Mouse (Mus musculus): ENCODE measurements around the gene Ank3. TPM values are rescaled to one million over a fixed set of nuclear protein-coding genes. Genes with fewer than 3 reads are reported as not detected.
A peak's percentile ranks its signal among the peaks of the same experiment; 100 is the strongest.

Gene Ank3
- total and polyA plus RNA-seq, 2 experiments from 2014 or later = 56.7 to 267 TPM

GRCm38 (mm10) chr10:69521977-69522376 lies 123.4 kb downstream of the Ank3 start:
- no peaks in the 10 kb centered on the region for H3K4me1 ChIP-seq (ENCODE audit: insufficient read depth)
- H3K9ac ChIP-seq = no peak overlapping the region
- H3K4me3 ChIP-seq (ENCODE audit: low read depth, low read length) = no peak overlapping the region
- DNase-seq = no peak
- no peak overlapping the region for H3K27ac ChIP-seq (ENCODE audit: low read depth, low read length)
- no peak overlapping the region for H3K4me2 ChIP-seq (ENCODE audit: low read depth)
- ATAC-seq = no peak
- 79% methylated on average over 4 of the region's 4 CpGs for WGBS
- H3K36me3 ChIP-seq (ENCODE audit: insufficient read depth) = no peaks in the 10 kb centered on the region
- TF ChIP-seq CTCF (IDR thresholded peaks at IDR 0.05; ENCODE audit: low read depth) = no peak
- no peaks in the 10 kb centered on the region for H3K27me3 ChIP-seq (ENCODE audit: insufficient read depth, low read length)
- no peaks in the 10 kb centered on the region for H3K9me3 ChIP-seq (ENCODE audit: low read length)

GRCm38 (mm10) chr10:69523202-69523601 lies 124.6 kb downstream of the Ank3 start:
- H3K36me3 ChIP-seq (ENCODE audit: insufficient read depth) = no peaks in the 10 kb centered on the region
- WGBS = 81% methylated on average over 3 of the region's 3 CpGs
- peak; percentile 39 for TF ChIP-seq CTCF (IDR thresholded peaks at IDR 0.05; ENCODE audit: low read depth)

GRCm38 (mm10) chr10:69527318-69527717 lies 128.7 kb downstream of the Ank3 start:
- ATAC-seq (no peak), DNase-seq (no peak)
- Histone ChIP-seq H3K36me3 (ENCODE audit: insufficient read depth) (no peaks in the 10 kb centered on the region), H3K4me1 (ENCODE audit: insufficient read depth) (no peaks in the 10 kb centered on the region), H3K27ac (ENCODE audit: low read depth, low read length) (no peak overlapping the region), H3K4me3 (ENCODE audit: low read depth, low read length) (no peak overlapping the region), H3K4me2 (ENCODE audit: low read depth) (no peak overlapping the region), H3K27me3 (ENCODE audit: insufficient read depth, low read length) (no peaks in the 10 kb centered on the region), H3K9ac (no peak overlapping the region), H3K9me3 (ENCODE audit: low read length) (no peaks in the 10 kb centered on the region)
- 61% methylated on average over 10 of the region's 10 CpGs for WGBS
- TF ChIP-seq CTCF (IDR thresholded peaks at IDR 0.05; ENCODE audit: low read depth) = no peak

More at GRCm38 (mm10) chr10:69523202-69523601, 124.6 kb downstream of the Ank3 start:
- H3K9me3 ChIP-seq (ENCODE audit: low read length) = no peaks in the 10 kb centered on the region
- no peak overlapping the region for H3K4me3 ChIP-seq (ENCODE audit: low read depth, low read length)
- no peaks in the 10 kb centered on the region for H3K27me3 ChIP-seq (ENCODE audit: insufficient read depth, low read length)
- H3K4me2 ChIP-seq (ENCODE audit: low read depth) = no peak overlapping the region
- no peak overlapping the region for H3K27ac ChIP-seq (ENCODE audit: low read depth, low read length)
- ATAC-seq (no peak), DNase-seq (no peak)
- H3K9ac ChIP-seq = no peak overlapping the region
- no peaks in the 10 kb centered on the region for H3K4me1 ChIP-seq (ENCODE audit: insufficient read depth)

GRCm38 (mm10) chr10:69528746-69529145 lies 130.2 kb downstream of the Ank3 start:
- ATAC-seq = no peak
- no peak overlapping the region for H3K4me2 ChIP-seq (ENCODE audit: low read depth)
- H3K27me3 ChIP-seq (ENCODE audit: insufficient read depth, low read length) = no peaks in the 10 kb centered on the region
- WGBS = 87% methylated on average over 4 of the region's 4 CpGs
- no peak overlapping the region for H3K4me3 ChIP-seq (ENCODE audit: low read depth, low read length)
- TF ChIP-seq CTCF (IDR thresholded peaks at IDR 0.05; ENCODE audit: low read depth) = no peak
- H3K9ac ChIP-seq = no peak overlapping the region
- H3K36me3 ChIP-seq (ENCODE audit: insufficient read depth) = no peaks in the 10 kb centered on the region
- H3K27ac ChIP-seq (ENCODE audit: low read depth, low read length) = no peak overlapping the region
- H3K4me1 ChIP-seq (ENCODE audit: insufficient read depth) = no peaks in the 10 kb centered on the region
- no peak for DNase-seq
- H3K9me3 ChIP-seq (ENCODE audit: low read length) = no peaks in the 10 kb centered on the region

- Histone ChIP-seq H3K4me2 (ENCODE audit: low read depth) (no peak overlapping the region), H3K9me3 (ENCODE audit: low read length) (no peaks in the 10 kb centered on the region), H3K9ac (no peak overlapping the region), H3K4me3 (ENCODE audit: low read depth, low read length) (no peak overlapping the region), H3K4me1 (ENCODE audit: insufficient read depth) (no peaks in the 10 kb centered on the region), H3K36me3 (ENCODE audit: insufficient read depth) (no peaks in the 10 kb centered on the region), H3K27me3 (ENCODE audit: insufficient read depth, low read length) (no peaks in the 10 kb centered on the region), H3K27ac (ENCODE audit: low read depth, low read length) (no peak overlapping the region)
- DNase-seq = no peak
- TF ChIP-seq CTCF (IDR thresholded peaks at IDR 0.05; ENCODE audit: low read depth) = no peak
- 86% methylated on average over 6 of the region's 6 CpGs for WGBS
- no peak for ATAC-seq
These were observed 131.8 kb downstream of the Ank3 start for GRCm38 (mm10) chr10:69530326-69530725.

- Histone ChIP-seq H3K4me3 (ENCODE audit: low read depth, low read length) (no peak overlapping the region), H3K4me2 (ENCODE audit: low read depth) (no peak overlapping the region), H3K36me3 (ENCODE audit: insufficient read depth) (no peaks in the 10 kb centered on the region), H3K4me1 (ENCODE audit: insufficient read depth) (peaks cover under 1% of the 10 kb centered on the region; the same call in 1 of the 2 replicates), H3K9me3 (ENCODE audit: low read length) (no peaks in the 10 kb centered on the region), H3K27ac (ENCODE audit: low read depth, low read length) (no peak overlapping the region), H3K27me3 (ENCODE audit: insufficient read depth, low read length) (no peaks in the 10 kb centered on the region), H3K9ac (no peak overlapping the region)
- ATAC-seq = no peak
- DNase-seq = no peak
- peak; percentile 50 for TF ChIP-seq CTCF (IDR thresholded peaks at IDR 0.05; ENCODE audit: low read depth)
- 80% methylated on average over 5 of the region's 5 CpGs for WGBS
These were observed 133.0 kb downstream of the Ank3 start for GRCm38 (mm10) chr10:69531569-69531968.

DNA sequence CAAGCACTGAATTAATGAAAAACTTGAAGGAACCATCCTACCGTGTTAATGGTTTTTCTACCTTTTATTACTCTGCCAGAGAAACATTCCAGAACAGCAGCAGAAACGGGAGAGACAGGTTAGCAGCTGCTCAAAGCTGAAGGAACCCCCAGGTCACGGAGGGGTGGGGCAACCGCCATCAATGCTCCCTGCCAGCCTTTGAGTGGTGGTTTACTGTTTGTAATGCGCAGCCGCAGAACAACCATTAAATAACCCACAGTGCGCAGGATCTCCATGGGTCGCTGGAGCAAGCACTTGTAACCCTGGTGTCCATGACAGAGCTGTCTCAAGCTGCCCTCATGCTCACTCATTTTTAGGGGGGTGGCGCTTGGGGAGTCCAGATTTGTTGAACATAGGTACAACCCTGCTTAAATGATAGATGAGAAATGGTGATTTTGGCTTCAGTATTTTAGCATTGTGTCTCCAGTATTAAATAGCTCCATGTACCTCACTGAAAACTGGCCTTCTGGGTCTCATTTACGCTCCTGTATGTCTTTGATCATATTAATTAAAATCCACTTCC lies 133.7 kb downstream of the Ank3 start:
- Histone ChIP-seq H3K4me2 (ENCODE audit: low read depth) (no peak overlapping the region), H3K36me3 (ENCODE audit: insufficient read depth) (no peaks in the 10 kb centered on the region), H3K27ac (ENCODE audit: low read depth, low read length) (no peak overlapping the region), H3K9me3 (ENCODE audit: low read length) (no peaks in the 10 kb centered on the region), H3K9ac (no peak overlapping the region), H3K4me3 (ENCODE audit: low read depth, low read length) (no peak overlapping the region), H3K27me3 (ENCODE audit: insufficient read depth, low read length) (no peaks in the 10 kb centered on the region), H3K4me1 (ENCODE audit: insufficient read depth) (peaks cover 6% of the 10 kb centered on the region; the same call in 1 of the 2 replicates)
- TF ChIP-seq CTCF (IDR thresholded peaks at IDR 0.05; ENCODE audit: low read depth) = no peak
- DNase-seq = no peak
- WGBS = 78% methylated on average over 10 of the region's 10 CpGs
- no peak for ATAC-seq

All from forebrain, postnatal 0 days (tissue).